Mouse (Mus musculus) kidney, postnatal 25 days (tissue): ENCODE measurements at regions not wholly inside any gene's neighbourhood (a gene's known extent, or its start where the extent isn't known, plus 50 kb on each side); places are given as distances from the start of the nearest gene placed in this dataset.
A peak's percentile ranks its signal among the peaks of the same experiment; 100 is the strongest.

Source experiments
- DNase-seq, 2 experiments: peaks; one replicate each; pipeline ENCODE4 v3.0.0; 2021; ENCODE audit warnings: mixed read lengths in 2 of 2

DNA sequence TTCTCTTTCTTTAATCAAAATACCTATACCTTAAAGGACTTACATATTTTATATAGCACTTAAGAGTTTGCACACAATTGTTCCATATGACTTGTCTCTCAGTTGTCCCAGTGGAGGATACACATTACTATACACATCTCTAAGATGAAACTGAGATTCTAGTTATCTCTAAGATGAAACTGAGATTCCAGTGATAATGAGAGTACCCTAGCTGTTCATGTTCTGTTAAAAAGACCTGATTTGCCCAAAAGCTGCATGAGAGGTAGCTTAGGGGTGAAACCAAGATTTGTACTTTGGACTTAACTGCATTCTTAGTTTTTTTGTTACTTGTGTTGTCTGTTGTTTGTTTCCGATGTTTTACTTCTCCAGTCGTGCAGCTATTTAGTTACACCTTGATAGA, 320.3 kb upstream of the Ldb2 start:
- no peak for DNase-seq

DNA sequence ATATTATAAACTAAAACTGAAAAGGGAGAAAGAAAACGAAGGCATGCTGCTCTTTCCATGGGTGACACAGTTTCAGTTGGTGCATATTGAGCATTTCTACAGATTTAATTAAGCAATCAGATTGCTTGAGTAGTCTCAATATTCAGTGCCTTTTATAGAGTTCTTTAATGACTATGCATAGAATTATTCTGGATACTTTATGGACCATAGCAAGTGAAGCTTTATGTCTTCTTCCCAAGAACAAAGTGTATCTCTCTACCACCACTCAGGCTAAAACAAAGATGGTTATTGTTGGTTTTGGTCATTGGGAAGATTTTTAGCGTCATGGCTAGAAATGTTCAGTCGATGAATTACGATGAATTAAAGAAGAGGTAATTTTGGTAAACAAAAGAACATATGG, 311.8 kb upstream of the Ldb2 start:
- no peak for DNase-seq

- DNase-seq: no peak
These were observed 311.3 kb upstream of the Ldb2 start for GRCm38 (mm10) chr5:45110797-45111196.

DNA sequence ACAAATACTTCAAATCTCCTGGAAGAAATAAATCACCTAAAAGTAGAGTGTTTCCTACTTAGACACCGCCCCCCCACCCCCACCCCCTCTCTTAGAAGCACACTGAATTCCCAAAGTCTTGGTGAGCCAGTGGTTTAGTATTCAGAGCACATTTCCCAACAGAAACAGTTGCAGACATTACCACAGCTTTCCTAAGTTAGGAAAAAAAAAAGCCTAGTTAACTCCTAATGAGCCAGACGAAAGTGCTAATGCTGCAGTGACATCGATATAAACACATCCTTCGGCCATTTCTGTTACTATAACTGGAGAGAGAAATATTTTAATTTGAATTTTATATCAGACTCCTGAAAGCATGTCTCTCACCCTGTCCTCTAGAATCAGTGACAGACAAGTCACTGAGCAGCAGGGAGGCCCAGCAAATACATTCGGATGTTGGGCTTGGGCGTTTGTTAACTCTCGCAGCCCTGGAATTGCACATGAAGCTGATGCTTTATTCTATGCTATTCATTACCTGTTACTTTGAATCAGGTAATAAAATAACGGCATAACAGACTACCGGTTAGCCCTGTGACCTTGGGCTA, 305.8 kb upstream of the Ldb2 start:
- DNase-seq: no peak

GRCm38 (mm10) chr5:45103763-45104428, 304.4 kb upstream of the Ldb2 start:
- no peak for DNase-seq

DNA sequence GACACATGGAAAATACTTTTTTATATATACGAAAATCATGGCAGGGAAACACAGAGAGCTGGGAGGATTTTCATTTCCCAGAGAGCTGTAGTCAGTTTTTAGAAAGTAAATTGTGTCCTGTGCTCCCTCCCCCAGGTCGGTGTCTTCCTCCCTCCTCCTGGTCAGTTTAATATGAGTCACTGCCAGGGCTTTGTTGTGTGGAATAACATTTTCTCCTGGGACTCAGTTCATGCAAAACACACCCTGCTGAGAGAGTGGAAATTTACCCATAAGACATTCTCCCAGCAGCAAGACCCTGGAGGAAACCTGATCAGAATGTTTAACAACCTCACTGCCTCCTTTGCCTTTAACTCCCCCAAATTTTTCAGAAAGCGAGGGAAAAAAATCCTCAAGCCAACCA, 303.2 kb upstream of the Ldb2 start:
- DNase-seq: peak; percentile 5 to 40

DNA sequence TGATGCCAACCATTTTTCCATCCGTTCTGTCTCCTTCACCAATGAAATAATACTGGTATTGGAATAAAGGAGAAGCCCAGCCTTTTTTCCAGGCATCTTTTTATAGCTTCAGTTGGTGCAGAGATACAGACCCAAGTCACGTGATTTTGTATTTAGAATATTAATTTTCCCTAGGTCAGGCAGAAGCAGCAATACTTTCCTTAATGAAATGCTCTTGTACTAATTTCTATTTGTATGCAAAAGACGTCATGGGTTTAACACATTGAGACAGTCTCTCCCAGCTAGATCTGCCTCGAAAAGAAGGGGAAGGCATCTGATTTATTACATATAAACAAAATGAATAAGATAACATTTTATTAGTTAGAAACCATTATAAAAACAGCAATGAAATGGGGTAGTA, 302.3 kb upstream of the Ldb2 start:
- DNase-seq: no peak

DNA sequence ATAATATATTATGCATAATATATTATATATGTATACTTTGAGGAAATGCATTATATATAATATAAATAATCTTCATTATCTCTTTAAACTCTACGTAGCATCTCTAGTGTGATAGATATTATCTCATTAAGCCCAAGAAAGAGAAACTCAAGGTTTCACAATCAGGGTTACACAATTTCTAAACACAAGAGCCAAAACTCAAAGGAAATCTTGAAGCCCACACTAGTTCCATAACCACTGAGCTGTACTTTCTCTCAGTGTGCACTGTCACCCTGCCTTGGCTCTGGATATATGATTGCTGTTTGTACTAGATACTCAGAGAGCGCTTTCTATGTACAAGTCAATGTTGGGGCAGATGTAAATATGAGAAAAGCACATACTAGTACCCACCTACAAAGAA, 299.6 kb upstream of the Ldb2 start:
- DNase-seq: no peak

- no peak for DNase-seq
These were observed 298.5 kb upstream of the Ldb2 start for GRCm38 (mm10) chr5:45097941-45098340.

DNA sequence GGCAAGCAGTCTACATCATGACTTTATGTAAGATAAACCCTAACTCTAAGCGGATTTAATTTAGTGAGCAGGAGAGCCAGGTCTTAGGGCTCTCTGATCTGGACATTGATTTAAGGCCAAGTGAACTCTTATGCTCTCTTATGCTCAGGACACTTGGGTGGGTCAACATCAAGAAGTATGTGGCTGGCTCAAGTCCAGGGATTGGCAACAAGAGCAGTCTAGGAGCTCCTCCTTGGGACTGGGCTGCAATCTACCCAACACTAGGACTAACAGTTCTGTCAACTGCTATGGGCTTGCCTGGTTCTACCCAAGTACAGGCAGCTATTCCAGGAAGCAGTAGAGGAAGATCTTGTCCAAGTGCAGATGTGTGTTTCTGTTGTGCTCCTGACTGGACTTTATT, 285.3 kb upstream of the Ldb2 start:
- DNase-seq: peak; percentile 34 to 56

GRCm38 (mm10) chr5:45082601-45083000, 283.1 kb upstream of the Ldb2 start:
- no peak for DNase-seq

GRCm38 (mm10) chr5:45076347-45076890, 276.9 kb upstream of the Ldb2 start:
- no peak for DNase-seq

- no peak for DNase-seq
These were observed 275.7 kb upstream of the Ldb2 start for GRCm38 (mm10) chr5:45075195-45075594.

GRCm38 (mm10) chr5:45072529-45072928, 273.0 kb upstream of the Ldb2 start:
- no peak for DNase-seq

DNA sequence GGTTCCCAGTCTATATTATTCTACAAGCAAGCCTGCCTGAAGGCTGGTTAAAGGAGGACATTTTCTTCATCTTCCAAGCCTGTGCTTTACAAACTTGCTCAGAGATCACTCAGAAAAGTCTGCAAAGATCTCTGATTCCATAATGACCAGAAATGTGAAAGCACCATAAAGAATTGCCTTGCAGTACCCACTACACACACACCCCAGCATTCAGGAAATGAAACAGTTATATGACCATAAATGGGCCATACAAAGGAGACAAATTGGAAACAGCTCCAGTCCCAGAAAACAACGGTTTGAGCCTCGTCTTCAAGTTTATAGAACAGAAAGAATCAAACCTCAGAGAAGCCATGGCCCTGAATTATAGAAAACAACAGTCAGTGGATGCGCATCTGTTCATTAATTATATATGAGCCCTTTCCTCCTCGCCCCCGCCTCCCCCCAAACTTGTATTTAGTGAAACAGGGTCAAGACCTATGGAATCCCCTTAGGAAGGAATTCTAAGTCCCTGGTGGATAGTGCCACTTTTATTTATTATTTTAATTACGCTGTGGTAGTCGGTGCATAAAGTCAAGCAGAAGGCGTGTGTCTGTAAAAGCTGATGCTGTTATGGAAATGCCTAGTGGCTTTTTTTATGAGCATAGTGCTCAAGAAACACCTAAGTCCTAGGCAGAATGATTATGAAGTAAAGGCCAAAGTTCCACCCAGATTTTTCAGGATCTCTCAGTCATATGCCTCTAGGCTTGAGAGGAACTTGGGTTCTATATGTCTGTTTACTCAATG, 266.6 kb upstream of the Ldb2 start:
- DNase-seq: no peak

- DNase-seq: no peak
These were observed 263.1 kb upstream of the Ldb2 start for GRCm38 (mm10) chr5:45062567-45062966.

DNA sequence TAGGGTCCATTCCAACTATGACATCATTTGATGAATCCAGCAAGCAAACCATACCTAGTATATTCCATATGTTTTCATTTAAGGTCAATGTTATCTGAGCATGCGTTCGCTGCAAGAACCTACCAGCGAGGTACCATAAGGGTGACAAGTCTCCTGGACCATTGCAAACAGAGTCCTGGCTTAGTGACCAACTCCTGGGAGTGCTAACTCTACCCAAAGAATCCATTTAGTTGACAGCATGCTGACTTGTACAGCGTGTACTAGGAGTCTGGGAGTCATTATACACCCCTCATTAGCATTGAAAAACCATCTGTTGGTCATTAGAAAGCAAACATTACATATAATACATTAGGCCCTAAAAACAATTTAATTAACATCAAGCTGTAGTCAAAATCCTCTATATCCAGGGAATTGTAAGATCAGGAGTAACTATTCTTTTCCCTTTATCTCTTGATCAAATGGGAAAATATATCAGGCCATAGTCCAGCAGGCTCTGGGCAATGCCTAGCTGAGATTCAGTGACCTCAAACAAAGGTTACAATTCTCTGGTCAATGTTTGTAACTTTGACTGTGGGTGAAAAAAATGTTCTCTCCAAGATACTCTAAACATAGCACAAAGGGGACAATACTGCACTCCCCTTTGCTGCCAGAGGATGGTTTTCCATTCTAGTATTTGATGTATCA, 255.9 kb upstream of the Ldb2 start:
- no peak for DNase-seq

GRCm38 (mm10) chr5:45049410-45049809, 249.9 kb upstream of the Ldb2 start:
- no peak for DNase-seq

DNA sequence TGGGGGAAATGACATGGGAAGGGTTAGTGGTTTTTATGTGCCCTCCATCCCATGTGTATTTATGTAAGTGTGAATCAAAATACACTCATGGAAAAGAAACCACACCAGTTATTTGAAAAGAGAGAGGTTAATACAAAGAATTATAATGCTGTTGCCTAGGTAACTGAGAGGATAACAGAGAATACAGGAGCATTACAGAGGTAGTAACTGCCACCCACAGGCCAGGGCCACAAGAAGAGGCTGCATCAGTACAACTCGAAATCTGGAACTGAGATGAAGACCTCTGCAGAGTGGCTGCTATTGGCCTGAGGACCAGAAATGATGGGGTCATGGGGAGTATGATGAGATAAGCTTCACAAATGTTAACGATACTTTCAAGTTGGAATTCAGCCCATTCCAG, 243.4 kb upstream of the Ldb2 start:
- DNase-seq: no peak

GRCm38 (mm10) chr5:45036430-45036829, 236.9 kb upstream of the Ldb2 start:
- no peak for DNase-seq

GRCm38 (mm10) chr5:45033146-45033545, 233.7 kb upstream of the Ldb2 start:
- no peak for DNase-seq

DNA sequence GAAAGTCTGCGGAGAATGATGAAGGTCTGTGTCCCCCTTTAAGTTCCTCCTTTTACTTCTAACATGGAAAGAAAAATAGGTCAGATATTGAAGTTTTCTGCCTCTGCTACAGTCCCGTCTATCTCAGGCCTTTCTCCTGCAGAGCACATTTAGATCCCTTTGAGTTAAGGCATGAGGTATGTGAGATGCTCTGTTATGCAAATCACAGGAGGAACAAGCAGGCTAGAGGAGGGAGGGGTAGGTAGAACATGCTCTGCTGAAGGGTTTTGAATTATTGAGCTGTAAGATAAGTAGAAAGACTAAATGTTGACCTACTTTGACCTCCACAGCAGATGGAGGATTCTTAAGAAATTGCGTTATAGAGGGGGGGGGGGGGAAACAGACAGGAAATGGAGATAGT, 228.4 kb upstream of the Ldb2 start:
- DNase-seq: no peak

GRCm38 (mm10) chr5:45025383-45025782, 225.9 kb upstream of the Ldb2 start:
- DNase-seq: no peak
